Mouse (Mus musculus): ENCODE measurements around the gene Ifnab. TPM values are rescaled to one million over a fixed set of nuclear protein-coding genes. Genes with fewer than 3 reads are reported as not detected.

Gene Ifnab
- polyA plus RNA-seq, 1 experiment from 2014 or later, result not detected

DNA sequence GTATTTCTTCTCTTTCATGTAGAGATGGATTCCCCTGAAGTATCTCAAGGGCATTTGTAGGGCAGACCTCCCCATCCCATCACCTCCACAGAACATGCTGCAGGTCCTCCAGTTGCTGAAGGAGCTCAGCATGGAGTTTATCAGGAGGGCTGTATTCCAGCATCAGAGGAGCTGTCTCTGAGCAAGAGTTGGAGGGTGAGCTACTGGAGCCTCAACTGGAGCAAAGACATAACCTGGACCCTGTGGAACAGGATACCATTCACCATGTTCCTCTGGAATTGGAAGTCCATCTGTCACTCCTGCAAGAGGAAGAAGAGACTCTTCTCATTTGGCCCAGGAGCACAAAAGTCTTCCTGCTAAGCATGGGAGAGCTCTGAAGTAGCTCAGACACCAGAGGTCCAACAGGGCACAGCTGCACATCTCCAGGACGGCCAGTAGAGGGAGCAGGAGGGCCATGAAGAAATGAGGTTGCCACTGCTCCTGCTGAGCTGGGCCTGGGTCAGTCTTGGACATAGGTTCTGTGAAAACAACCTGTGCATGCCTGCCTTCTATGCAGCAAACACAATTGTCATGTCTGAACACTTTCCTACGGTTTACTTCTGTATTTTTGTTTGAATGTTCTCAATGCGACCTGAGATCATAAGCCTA is 5.2 kb upstream of the Ifnab start:
- WGBS, result 24% methylated on average over 3 of the region's 3 CpGs
- H3K36me3 ChIP-seq (ENCODE audit: control insufficient read depth, insufficient read depth, low read length), result no peaks in the 10 kb centered on the region
- H3K4me1 ChIP-seq (ENCODE audit: control insufficient read depth, insufficient read depth, low read length), result no peaks in the 10 kb centered on the region
- H3K4me3 ChIP-seq (ENCODE audit: low read depth, low read length), result no peak overlapping the region
- no peak overlapping the region for H3K27ac ChIP-seq (ENCODE audit: low read length)
- no peaks in the 10 kb centered on the region for H3K27me3 ChIP-seq (ENCODE audit: control insufficient read depth, insufficient read depth, low read length)
- ATAC-seq (ENCODE audit: insufficient number of reproducible peaks, insufficient read depth, low FRiP score, low read depth), result peak; percentile 74; the same call in 1 of the 2 replicates
- H3K9me3 ChIP-seq (ENCODE audit: control insufficient read depth, low read depth, low read length), result no peaks in the 10 kb centered on the region
- H3K9ac ChIP-seq (replicated peaks; ENCODE audit: low read depth, low read length), result no peak overlapping the region
- H3K4me2 ChIP-seq (replicated peaks; ENCODE audit: low read depth, low read length), result no peak overlapping the region

DNA sequence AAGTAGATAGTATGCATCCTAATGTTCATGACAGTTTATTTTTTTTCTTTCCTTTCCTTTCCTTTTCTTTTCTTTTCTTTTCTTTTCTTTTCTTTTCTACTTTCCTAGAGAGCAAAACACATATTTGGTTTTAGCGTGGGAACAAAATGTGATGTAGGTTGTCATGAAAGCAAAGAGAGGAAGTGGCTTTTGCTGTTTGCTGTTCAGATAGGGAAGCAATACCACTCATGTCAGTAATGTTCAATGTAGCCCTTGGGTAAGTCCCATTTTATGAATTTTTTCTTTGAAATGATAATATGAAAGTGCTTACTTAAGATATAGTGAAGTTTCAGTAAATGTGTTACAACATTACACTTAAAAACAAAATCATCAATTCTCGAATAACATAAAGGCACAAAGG is 2.2 kb upstream of the Ifnab start:
- Histone ChIP-seq H3K36me3 (ENCODE audit: control insufficient read depth, insufficient read depth, low read length) (no peaks in the 10 kb centered on the region), H3K4me3 (ENCODE audit: low read depth, low read length) (no peak overlapping the region), H3K27ac (ENCODE audit: low read length) (no peak overlapping the region), H3K4me2 (replicated peaks; ENCODE audit: low read depth, low read length) (no peak overlapping the region), H3K27me3 (ENCODE audit: control insufficient read depth, insufficient read depth, low read length) (no peaks in the 10 kb centered on the region), H3K9me3 (ENCODE audit: control insufficient read depth, low read depth, low read length) (no peaks in the 10 kb centered on the region), H3K4me1 (ENCODE audit: control insufficient read depth, insufficient read depth, low read length) (no peaks in the 10 kb centered on the region), H3K9ac (replicated peaks; ENCODE audit: low read depth, low read length) (no peak overlapping the region)
- ATAC-seq (ENCODE audit: insufficient number of reproducible peaks, insufficient read depth, low FRiP score, low read depth), result no peak
- 78% methylated on average over 2 of the region's 2 CpGs for WGBS

DNA sequence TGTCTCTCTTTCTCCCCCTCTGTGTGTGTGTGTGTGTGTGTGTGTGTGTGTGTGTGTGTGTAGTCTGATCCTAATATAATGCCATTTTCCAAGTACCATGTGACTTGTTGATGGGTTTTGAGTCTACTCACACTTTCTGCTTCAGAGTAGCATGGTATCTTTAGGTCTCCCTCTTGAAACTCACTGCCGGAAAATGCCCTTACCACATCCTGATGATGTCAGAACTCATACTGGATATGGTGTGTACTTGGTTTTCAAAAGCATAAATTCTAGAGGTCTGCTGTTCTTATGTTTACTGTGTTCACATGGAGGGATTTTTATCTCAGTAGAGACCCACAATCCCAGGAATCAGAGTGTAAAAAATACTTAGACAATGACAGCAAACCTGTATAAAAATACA is 1.4 kb upstream of the Ifnab start:
- Histone ChIP-seq H3K9me3 (ENCODE audit: control insufficient read depth, low read depth, low read length) (no peaks in the 10 kb centered on the region), H3K9ac (replicated peaks; ENCODE audit: low read depth, low read length) (no peak overlapping the region), H3K27me3 (ENCODE audit: control insufficient read depth, insufficient read depth, low read length) (no peaks in the 10 kb centered on the region), H3K36me3 (ENCODE audit: control insufficient read depth, insufficient read depth, low read length) (no peaks in the 10 kb centered on the region), H3K4me2 (replicated peaks; ENCODE audit: low read depth, low read length) (no peak overlapping the region), H3K4me1 (ENCODE audit: control insufficient read depth, insufficient read depth, low read length) (no peaks in the 10 kb centered on the region), H3K4me3 (ENCODE audit: low read depth, low read length) (no peak overlapping the region), H3K27ac (ENCODE audit: low read length) (no peak overlapping the region)
- ATAC-seq (ENCODE audit: insufficient number of reproducible peaks, insufficient read depth, low FRiP score, low read depth), result no peak
- 82% methylated on average over 1 of the region's 1 CpGs for WGBS

DNA sequence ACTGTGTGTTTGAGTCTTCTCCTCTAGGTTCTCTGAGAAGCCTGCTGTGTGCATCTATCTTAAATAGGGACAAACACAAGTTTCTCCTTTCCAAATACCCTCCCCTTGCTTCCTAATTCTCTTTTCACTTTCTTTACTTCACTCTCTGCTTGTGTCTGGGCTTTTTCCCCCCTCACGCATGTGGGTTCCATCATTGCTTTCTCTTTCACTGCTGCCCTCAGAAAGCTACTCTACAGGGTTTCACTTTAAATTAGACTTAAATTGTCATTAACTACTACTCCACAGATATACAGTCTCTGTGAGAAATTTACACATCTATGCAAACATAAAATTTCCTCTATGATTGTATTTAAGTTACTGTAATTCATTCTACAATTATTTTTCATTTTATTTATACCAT is 7.3 kb downstream of the Ifnab start, which contains the start of gene Ifna2:
Gene Ifna2, minus strand, starts transcription at position 101 of the 400 bp plus-strand sequence.
- Histone ChIP-seq H3K36me3 (ENCODE audit: control insufficient read depth, insufficient read depth, low read length) (no peaks in the 10 kb centered on the region), H3K9ac (replicated peaks; ENCODE audit: low read depth, low read length) (no peak within 1 kb of the TSS)
- 81% methylated on average over 1 of the region's 1 CpGs for WGBS

DNA sequence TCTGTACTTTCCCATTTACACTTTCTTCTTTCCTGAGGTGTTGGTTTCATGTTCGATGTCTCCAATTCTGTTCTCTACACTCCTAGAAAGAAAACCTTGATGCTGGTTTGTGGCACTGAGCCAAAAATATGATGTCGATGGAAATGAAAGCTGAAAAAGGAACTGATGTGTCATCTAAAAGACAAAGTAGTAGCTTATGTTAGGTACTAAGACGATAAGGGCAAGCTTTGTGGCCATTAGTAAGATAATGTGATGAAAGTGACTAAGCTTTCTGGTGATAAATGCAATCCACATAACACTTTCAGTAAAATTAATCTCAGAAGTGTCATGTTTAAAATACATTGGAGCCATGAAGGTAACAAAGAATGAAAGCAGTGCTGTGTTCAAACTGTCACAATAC is 9.8 kb downstream of the Ifnab start:
- Histone ChIP-seq H3K4me2 (replicated peaks; ENCODE audit: low read depth, low read length) (no peak overlapping the region), H3K4me1 (ENCODE audit: control insufficient read depth, insufficient read depth, low read length) (no peaks in the 10 kb centered on the region), H3K27ac (ENCODE audit: low read length) (no peak overlapping the region), H3K4me3 (ENCODE audit: low read depth, low read length) (no peak overlapping the region), H3K36me3 (ENCODE audit: control insufficient read depth, insufficient read depth, low read length) (no peaks in the 10 kb centered on the region), H3K9me3 (ENCODE audit: control insufficient read depth, low read depth, low read length) (no peaks in the 10 kb centered on the region), H3K27me3 (ENCODE audit: control insufficient read depth, insufficient read depth, low read length) (no peaks in the 10 kb centered on the region), H3K9ac (replicated peaks; ENCODE audit: low read depth, low read length) (no peak overlapping the region)
- WGBS, result 44% methylated on average over 3 of the region's 3 CpGs
- ATAC-seq (ENCODE audit: insufficient number of reproducible peaks, insufficient read depth, low FRiP score, low read depth), result no peak

More for the DNA sequence above, 7.3 kb downstream of the Ifnab start, which contains the start of gene Ifna2:
- no peak within 1 kb of the TSS for H3K4me2 ChIP-seq (replicated peaks; ENCODE audit: low read depth, low read length)
- H3K27me3 ChIP-seq (ENCODE audit: control insufficient read depth, insufficient read depth, low read length), result no peaks in the 10 kb centered on the region
- H3K4me3 ChIP-seq (ENCODE audit: low read depth, low read length), result no peak within 1 kb of the TSS
- no peak for ATAC-seq (ENCODE audit: insufficient number of reproducible peaks, insufficient read depth, low FRiP score, low read depth)
- H3K9me3 ChIP-seq (ENCODE audit: control insufficient read depth, low read depth, low read length), result no peaks in the 10 kb centered on the region
- H3K27ac ChIP-seq (ENCODE audit: low read length), result no peak within 1 kb of the TSS
- no peaks in the 10 kb centered on the region for H3K4me1 ChIP-seq (ENCODE audit: control insufficient read depth, insufficient read depth, low read length)

DNA sequence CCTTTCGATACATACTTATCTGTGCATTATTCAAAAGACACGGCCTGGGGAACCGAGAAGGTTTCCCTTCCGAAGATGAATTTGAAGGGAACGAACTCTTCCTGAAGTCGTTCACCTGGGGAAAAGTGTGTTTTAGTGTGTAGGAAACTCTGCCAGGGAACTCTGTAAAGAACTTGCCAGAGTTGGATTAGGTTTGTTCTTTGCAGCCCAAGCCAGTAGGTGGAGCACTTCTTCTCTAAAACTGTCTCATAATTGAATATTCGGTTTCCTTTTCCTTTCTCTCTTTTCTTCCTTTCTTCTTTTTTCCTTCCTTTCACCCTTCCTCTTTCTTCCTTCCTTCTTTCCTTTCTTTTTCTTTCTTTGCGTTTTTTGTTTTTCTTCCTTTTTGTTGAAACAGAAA is 10.8 kb downstream of the Ifnab start:
- Histone ChIP-seq H3K27me3 (ENCODE audit: control insufficient read depth, insufficient read depth, low read length) (no peaks in the 10 kb centered on the region), H3K27ac (ENCODE audit: low read length) (no peak overlapping the region), H3K4me1 (ENCODE audit: control insufficient read depth, insufficient read depth, low read length) (no peaks in the 10 kb centered on the region), H3K36me3 (ENCODE audit: control insufficient read depth, insufficient read depth, low read length) (no peaks in the 10 kb centered on the region), H3K4me3 (ENCODE audit: low read depth, low read length) (no peak overlapping the region), H3K4me2 (replicated peaks; ENCODE audit: low read depth, low read length) (no peak overlapping the region), H3K9me3 (ENCODE audit: control insufficient read depth, low read depth, low read length) (no peaks in the 10 kb centered on the region), H3K9ac (replicated peaks; ENCODE audit: low read depth, low read length) (no peak overlapping the region)
- ATAC-seq (ENCODE audit: insufficient number of reproducible peaks, insufficient read depth, low FRiP score, low read depth), result no peak
- WGBS, result 46% methylated on average over 8 of the region's 8 CpGs

DNA sequence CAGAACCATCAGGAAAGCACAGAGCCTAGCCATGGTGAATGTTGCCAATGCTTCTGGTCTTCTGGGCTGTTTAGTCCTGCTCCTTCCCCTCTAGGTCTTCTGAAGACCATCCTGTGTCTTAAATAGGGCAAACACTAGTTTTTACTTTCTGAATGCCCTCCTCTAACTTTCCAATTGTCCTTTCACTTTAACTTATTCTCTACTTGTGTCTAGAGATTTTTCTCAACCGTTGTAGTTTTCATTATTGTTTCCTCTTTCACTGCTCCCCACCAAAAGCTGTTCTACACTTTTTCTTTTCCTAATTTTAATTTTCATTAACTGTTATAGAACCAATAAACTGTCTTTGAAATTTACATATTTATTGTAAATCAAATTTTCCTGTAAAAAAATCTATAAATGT is 14.3 kb downstream of the Ifnab start, which contains the start of gene Ifna16:
Gene Ifna16, minus strand, starts transcription at position 101 of the 400 bp plus-strand sequence.
- no peaks in the 10 kb centered on the region for H3K27me3 ChIP-seq (ENCODE audit: control insufficient read depth, insufficient read depth, low read length)
- 76% methylated on average over 1 of the region's 1 CpGs for WGBS

DNA sequence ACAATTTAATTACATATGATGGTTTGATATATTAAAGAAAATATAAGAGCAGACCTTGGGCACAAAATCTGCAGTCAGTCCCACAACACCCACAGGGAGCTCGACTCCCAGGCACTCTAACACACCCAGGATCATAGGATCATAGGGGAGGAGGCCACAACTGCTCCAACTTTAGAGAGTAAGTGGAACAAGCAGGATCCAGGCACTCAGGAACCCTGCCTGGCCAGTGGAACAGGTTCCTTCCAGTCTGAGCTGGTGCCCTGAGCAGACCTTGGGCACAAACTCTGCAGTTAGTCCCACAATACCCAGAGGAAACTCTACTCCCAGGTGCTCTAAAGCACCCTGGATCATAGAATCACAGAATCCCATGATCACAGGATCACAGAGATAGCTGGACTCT is 35.7 kb downstream of the Ifnab start:
- H3K4me2 ChIP-seq (replicated peaks; ENCODE audit: low read depth, low read length), result no peak overlapping the region
- 50% methylated on average over 1 of the region's 1 CpGs for WGBS
- no peaks in the 10 kb centered on the region for H3K36me3 ChIP-seq (ENCODE audit: control insufficient read depth, insufficient read depth, low read length)
- no peaks in the 10 kb centered on the region for H3K4me1 ChIP-seq (ENCODE audit: control insufficient read depth, insufficient read depth, low read length)
- no peak overlapping the region for H3K9ac ChIP-seq (replicated peaks; ENCODE audit: low read depth, low read length)
- H3K4me3 ChIP-seq (ENCODE audit: low read depth, low read length), result no peak overlapping the region
- H3K27me3 ChIP-seq (ENCODE audit: control insufficient read depth, insufficient read depth, low read length), result no peaks in the 10 kb centered on the region
- ATAC-seq (ENCODE audit: insufficient number of reproducible peaks, insufficient read depth, low FRiP score, low read depth), result no peak
- no peaks in the 10 kb centered on the region for H3K9me3 ChIP-seq (ENCODE audit: control insufficient read depth, low read depth, low read length)
- H3K27ac ChIP-seq (ENCODE audit: low read length), result no peak overlapping the region

More for the DNA sequence above, 14.3 kb downstream of the Ifnab start, which contains the start of gene Ifna16:
- Histone ChIP-seq H3K36me3 (ENCODE audit: control insufficient read depth, insufficient read depth, low read length) (no peaks in the 10 kb centered on the region), H3K4me2 (replicated peaks; ENCODE audit: low read depth, low read length) (no peak within 1 kb of the TSS), H3K9me3 (ENCODE audit: control insufficient read depth, low read depth, low read length) (no peaks in the 10 kb centered on the region), H3K4me3 (ENCODE audit: low read depth, low read length) (no peak within 1 kb of the TSS), H3K4me1 (ENCODE audit: control insufficient read depth, insufficient read depth, low read length) (no peaks in the 10 kb centered on the region), H3K27ac (ENCODE audit: low read length) (no peak within 1 kb of the TSS), H3K9ac (replicated peaks; ENCODE audit: low read depth, low read length) (no peak within 1 kb of the TSS)
- ATAC-seq (ENCODE audit: insufficient number of reproducible peaks, insufficient read depth, low FRiP score, low read depth), result no peak

DNA sequence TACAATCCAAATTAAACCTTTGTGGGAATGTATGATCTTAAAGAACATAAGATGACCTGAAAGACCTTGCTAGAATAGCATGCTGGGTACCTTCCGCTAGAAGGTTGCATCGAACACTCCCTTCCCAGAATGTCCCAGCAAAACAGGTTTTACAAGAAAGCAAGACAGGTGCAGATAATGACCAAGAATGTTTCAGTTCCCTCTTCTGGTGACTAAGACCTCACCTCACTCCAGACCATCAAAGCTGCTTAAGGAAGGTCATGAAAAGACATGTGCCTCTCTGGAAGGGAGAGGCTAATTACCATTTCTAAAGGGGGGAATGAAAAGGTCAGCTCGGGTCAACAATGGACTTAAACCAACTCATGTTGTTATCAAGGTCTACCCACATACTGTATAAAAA is 37.5 kb downstream of the Ifnab start:
- 69% methylated on average over 3 of the region's 3 CpGs for WGBS
- Histone ChIP-seq H3K9ac (replicated peaks; ENCODE audit: low read depth, low read length) (no peak overlapping the region), H3K27ac (ENCODE audit: low read length) (no peak overlapping the region), H3K4me1 (ENCODE audit: control insufficient read depth, insufficient read depth, low read length) (no peaks in the 10 kb centered on the region), H3K4me2 (replicated peaks; ENCODE audit: low read depth, low read length) (no peak overlapping the region), H3K36me3 (ENCODE audit: control insufficient read depth, insufficient read depth, low read length) (no peaks in the 10 kb centered on the region), H3K27me3 (ENCODE audit: control insufficient read depth, insufficient read depth, low read length) (no peaks in the 10 kb centered on the region), H3K4me3 (ENCODE audit: low read depth, low read length) (no peak overlapping the region), H3K9me3 (ENCODE audit: control insufficient read depth, low read depth, low read length) (no peaks in the 10 kb centered on the region)
- no peak for ATAC-seq (ENCODE audit: insufficient number of reproducible peaks, insufficient read depth, low FRiP score, low read depth)

Data from stomach, embryonic 14.5 days (tissue).